Mouse (Mus musculus) hindlimb bud, embryonic 11.5 days (tissue): Measurements from ENCODE around the gene Ptpdc1.

Experiments
- DNase-seq: peaks from one replicate; pipeline ENCODE4 v3.0.0-alpha.2; 2012; ENCODE audit warnings: low read depth, low spot score; ENCODE audit errors: extremely low spot score

Gene Ptpdc1

DNA sequence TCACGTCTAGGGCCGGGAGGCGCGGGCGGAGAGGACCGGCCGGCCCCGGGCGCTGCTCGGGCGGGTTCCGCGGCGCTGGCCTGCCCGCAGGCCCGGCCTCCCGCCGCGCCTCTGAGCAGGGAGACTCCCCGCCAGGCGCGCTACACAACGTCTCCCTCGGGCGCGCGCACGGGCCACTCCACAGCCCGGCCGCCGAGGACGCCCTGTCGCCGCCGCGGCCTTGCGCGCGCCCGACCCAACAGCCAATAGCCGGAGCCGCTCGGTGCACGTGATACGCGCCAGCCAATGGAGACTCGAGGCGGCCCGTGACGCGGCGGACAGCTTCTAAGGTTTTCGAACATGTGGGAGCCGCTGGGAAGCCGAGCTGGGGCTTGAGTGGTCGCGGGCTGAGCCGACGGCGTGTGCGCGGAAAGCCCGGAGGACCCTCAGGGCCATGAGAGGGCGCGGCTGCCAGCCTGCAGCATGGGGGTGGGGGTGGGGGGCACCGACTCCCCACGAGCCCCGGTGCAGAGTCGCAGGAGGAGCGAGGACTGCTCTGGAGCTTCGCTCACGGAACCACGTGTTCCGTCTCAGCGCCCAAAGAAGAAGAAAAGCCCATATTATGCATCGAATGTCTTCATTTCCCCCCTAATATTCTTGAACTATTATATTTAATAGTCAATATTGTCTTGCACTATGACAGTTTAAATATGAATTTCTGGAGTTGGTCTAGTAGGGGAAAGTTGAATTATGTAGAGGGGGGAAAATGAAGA lies at the start of gene Ptpdc1:
Gene Ptpdc1, minus strand, starts transcription at position 232 of the 752 bp plus-strand sequence.
- DNase-seq = peak; percentile 37

DNA sequence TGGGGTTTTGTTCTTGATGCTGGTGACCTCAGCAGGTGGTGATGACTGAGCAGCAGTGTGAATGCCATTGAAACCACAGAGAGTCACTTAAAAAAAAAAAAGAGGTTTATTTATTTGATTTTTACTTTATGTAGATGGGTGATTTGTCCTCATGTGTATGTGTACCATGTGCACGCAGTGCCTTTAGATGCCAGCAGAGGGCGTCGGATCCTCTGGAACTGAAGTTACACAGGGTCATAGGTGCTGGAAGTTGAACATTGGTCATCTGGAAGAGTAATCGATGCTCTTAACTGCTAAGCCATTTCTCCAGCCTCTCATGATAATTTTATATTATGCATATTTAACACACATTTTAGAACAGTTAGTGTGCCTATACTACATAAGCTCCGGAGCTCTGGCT lies 49.1 kb upstream of the Ptpdc1 start:
- no peak for DNase-seq

DNA sequence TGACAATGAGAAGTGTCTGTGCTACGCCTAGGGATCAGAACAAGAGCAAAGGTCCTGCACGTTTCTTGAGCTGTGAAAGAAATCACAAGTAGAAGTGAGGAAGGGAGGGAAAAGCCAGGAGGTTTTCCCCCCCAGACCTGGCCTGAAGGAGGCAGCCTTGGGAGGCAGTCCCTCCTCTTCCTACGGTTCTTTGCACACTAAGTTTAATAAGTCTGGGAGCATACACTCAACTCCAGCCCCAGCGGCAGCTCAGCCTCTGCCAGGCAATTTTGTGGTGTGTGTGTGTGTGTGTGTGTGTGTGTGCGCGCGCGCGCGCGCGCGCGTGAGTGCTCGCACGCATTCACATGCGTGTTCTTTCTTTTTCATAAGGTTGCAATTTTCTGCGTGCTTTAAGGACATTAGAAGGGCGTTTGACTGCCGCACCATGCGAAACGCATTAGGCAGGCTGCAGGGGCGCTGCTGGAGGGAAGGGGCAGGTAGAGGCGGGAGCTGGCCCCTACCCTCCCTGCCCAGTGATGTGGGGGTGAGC lies 46.9 kb upstream of the Ptpdc1 start:
- DNase-seq = no peak

DNA sequence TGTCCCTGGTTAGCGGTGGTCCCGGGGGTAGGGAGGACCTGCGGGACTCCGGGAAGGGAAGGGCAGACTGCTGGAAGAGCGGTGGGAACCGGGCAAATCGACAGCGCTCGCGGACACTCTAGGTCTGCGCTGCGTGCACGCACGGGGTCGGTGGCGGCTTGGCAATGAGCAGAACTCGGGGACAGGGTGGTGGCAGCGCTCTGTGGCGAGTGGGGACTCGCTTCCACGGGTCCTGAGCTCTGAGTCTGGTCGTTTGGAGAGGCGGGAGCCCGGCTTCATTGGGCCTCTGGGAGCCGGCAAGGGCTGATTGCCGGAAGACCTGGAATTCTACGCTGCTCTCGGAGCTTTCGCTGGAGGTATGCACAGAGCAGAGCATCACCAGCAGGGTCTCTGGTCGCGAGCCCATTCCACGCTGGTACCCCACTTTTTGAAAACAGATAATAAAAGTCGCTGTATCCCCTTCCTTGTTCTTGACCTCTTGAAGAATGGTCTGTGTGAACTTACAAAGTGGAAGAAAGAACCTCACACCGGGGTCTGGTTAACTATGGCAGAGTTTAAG lies 43.6 kb upstream of the Ptpdc1 start:
- DNase-seq = no peak

DNA sequence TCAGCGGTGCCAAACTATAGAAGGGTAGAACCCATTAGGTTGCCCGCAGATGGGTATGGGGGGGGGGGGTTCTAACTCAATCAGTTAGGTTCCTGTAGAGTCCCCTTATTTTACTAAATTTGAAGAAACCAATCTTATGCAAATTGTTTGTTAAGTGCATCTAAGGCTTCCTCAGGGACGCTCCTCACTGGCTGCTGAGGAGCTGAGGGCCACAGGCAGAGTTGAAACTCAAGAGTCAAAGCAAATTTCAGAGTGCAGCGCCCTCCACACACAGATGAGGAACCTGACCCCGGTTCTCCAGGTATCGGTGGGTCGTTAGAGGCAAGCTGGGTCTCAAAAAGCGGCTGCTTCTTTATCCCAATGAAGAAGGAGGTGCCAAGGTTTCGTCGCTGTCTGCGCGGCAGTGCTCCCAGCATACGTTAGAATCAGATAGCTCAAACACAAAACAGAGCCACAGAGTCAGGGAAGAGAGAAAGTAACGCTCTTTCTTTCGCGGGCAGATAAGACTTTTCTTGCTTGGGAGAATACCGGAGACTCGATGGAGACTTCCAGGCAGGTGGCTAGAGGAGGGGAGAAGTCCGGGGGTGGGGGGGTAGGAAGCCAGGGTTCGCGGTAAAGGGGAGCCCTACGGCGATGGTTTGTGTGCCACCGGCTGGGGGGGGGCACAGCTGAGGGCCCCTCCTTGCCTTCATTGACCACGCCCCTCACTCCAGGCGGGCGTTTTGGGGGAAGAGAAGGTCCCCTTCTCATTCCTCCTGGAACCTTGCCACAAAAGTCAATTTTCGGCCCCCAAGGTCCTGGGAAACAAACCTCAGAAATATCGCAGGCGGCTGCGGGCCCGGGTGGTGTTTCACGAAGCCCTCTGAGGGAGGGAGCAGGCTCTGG lies 42.9 kb upstream of the Ptpdc1 start:
- no peak for DNase-seq

DNA sequence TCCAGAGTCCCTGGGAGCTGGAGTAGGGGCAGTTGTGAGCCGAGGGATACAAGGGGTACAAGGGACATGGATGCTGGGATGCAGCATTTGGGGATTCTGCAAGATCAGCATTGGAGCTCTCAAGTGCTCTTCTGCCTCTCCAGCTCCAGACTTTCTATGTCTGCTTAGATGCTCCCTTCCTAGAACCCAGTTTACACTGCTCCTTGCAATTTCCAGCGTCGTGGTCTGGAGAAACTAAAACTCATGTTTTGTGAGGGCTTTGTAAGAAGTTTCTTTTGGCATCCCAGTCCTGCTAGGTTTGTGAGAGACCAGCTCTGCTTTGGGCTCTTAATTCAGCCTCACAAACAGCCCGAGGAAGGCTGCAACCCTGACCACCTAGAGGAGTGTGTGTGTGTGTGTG lies 42.0 kb upstream of the Ptpdc1 start:
- no peak for DNase-seq

DNA sequence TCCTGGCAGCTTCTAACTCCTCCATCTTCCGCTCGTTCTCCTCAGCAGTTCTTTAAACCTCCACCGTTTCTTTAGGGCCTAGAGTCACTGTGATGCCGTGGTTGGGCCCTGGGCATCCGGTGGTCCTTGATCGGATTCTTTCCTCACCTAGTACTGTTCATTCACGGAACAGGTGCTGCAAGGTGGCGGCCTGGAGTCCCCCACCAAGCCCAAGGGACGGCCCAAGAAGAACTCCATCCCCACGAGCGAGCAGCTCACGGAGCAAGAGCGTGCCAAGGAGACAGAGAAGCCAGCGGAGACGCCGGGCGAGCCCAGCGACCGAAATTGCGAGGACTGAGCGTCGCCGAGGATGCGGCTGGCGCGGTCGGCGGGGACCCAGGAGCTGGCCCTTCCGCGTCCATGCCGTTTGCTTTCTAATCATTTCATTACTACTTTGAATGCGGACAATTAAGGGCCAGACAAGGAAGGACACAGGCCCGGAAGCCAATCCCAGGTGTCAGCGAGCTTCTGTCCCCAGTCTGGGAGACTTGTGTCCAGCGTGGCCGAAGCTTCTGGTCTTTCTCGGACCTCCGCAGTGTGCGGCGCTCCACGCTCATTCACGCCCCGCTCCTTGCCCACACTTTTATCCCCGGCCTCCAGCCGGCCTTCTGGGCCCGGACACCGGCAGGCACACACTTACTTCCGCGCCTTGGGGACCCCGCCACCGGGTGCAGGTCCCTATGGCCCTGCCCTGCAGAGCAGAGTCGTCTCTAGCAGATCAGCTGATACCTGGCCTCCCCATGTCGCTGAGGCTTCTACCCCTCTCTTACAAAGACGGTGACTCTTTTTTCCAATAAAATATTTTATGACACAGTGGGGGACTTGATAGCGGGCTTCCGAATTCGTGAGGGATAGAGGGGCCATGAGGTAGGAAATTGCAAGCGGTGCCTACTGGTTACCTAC lies 40.5 kb upstream of the Ptpdc1 start:
- no peak for DNase-seq

DNA sequence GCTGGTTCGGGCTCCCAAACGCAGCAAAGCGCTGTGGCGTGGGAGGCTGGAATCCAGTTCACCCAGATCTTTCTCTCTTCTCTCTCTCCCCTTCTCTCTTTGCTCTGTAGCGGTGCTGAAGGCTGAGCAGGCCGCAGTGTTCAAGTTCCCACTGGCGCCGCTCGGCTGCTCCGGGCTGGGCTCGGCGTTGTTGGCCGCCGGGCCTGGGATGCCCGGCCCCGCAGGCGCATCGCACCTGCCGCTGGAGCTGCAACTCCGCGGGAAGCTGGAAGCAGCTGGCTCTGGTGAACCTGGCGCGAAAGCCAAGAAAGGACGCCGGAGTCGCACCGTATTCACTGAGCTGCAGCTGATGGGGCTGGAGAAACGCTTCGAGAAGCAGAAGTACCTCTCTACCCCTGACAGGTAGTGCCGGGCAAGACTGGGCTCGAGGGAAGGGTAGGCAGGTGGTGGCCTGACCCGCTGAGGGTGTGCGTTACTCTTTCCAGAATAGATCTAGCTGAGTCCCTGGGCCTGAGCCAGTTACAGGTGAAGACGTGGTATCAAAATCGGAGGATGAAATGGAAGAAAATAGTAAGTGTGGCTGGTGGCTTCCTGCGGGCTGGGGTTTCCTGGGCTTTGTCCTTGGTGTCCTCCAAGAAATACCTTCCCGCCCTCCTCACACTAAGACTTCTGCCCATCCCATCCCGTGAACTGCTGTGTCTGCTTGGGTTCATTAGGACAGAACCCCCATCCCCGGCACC lies 39.6 kb upstream of the Ptpdc1 start:
- no peak for DNase-seq

DNA sequence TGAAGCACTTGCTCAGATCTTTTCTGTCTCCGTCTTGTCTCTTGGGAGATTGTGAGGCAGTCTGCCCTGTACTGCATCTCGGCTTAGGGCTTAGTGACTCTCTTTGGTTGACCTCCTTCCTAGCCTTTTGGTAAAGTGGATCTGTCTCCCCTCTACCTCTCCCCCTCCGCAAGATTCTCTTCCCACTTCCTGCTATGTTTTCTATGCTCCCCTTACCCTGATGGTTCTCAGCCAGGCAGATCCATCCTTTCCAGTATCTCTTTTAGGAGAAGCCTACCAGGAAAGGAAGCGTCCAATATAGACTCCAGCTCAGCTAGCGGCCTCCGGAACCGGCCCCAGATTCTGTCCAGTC lies 38.5 kb upstream of the Ptpdc1 start:
- no peak for DNase-seq

DNA sequence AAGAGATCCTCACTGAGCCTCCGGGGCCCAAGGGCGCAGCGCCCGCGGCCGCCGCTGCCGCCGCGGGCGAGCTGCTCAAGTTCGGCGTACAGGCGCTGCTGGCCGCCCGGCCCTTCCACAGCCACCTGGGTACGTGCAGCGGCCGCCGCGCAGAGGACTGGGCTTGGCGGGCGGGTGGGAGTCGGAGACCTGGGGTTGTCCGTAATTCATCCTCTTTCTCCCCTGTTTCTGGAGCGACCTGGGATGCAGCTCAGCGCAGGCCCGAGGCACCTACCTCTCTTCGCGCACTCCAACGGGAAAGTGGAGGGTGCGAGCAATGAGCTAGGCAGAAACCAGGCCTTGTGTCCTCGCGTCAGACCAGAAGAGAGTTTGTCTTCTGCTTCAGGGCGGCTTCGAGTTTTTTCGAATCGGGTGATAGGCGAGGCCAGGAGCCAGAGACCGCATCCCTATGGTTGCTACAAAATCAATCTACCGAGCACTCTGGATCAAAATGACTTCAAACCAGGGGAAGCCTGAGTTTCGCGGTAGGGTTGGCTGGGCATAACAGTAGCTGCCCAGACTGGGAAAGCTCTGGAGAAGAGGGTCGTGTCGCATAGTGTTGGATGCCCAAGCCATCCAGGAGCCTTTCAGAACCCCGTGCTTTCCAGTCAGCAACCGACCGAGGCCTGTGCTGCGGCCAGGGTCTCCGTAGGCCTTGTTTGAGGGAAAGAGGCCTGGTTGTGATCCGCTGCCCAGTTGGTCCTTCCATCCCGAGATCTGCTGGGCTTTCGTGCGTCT lies 37.9 kb upstream of the Ptpdc1 start:
- no peak for DNase-seq

DNA sequence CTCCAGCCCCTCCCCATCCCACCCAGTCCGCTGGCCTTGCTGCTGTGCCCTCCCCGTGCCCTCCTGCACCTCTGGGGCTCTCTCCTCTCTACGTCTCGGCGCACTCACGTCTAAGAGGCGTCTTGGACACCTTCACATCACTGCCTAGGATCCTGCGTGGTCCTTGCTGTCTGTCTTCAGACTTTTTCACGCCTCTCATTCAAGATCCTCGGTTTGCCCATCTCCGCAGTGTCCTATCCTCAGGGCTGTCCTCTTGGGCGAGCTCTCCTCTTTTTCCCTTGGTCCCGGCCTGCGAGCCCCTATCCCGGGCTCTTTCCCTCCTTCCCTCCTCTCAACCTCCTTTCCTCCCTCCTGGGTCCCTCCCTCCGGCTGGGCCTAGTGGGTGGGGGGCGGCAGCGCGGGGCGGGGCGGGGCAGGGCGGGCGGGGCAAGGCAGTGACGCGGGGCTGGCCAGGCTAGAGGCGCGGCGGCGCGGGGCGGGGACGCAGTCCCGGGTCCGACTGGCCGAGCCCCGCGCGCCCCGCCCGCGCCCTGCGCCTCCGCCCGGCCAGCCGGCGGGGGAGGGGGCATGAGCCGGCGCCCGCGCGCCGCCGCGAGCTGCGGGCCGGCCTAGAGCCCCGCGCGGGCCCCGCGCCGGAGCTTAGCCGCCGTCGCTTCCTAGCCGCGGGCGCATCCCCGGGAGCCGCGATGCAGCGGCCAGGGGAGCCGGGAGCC lies 37.1 kb upstream of the Ptpdc1 start, which contains the start of gene Barx1:
Gene Barx1, plus strand, starts transcription at position 568 of the 713 bp plus-strand sequence.
- no peak for DNase-seq

DNA sequence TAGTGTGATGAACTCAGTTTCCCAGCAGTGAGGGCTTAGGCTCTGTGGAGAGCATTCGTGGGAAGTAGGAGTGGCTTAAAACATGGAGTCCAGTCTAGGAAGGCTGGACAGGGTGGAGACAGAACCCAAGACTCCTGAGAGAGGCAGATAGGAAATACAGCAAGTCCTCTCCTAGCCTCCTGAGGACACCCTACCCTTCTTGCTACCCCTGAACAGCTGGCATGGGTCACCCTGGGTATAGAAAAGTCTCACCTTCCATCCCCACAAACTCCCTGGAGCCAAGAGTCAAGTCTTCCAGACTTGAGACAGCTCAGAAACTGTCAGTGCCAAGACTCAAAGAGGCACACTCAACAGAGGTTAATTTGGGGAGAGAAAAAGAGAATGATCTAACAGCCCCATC lies 36.1 kb upstream of the Ptpdc1 start:
- DNase-seq = no peak

DNA sequence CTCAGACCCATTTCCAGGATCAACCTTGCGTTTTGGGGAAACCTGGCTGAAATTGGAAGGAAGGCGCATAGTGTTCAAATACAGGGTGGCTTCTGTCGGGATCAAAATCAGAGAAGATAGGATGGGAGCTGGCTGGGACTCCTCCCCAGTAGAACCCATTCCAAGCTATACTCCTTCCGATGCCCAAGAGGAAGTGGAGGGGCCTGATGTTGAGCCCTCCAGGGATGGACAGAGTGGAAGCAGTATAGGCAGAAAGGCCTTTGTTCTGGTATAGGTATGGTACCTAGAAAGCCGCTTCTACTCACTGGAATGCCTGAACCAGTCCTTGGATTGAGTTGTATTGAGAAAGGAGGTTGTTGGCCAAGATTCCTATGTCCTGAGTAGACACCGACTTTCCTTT lies 35.3 kb upstream of the Ptpdc1 start:
- no peak for DNase-seq

DNA sequence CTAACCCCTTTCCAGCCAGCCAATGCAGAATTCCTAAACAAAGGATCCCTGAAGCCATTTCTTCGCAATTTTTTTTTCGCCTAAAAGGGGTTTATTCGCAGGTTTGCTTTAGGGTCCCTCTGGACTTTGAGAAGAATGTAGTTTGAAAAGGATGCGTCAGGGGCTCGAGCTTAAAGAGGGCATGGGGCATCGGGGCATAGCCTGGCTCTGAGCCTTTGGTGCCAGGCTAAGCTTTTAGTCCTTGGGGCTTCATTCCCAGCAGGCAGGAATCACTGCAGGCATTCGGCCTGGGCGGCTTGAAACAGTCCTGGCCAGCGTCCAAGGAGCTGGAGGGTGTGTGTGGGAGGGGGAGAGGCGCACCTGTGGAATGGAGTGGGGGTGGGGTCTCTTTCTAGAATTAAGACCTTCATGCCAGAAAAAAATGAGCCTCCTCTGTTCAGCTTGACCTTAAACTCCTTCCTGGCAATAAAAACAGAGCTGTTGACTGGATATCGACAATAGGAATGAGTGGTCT lies 34.8 kb upstream of the Ptpdc1 start:
- DNase-seq = no peak

DNA sequence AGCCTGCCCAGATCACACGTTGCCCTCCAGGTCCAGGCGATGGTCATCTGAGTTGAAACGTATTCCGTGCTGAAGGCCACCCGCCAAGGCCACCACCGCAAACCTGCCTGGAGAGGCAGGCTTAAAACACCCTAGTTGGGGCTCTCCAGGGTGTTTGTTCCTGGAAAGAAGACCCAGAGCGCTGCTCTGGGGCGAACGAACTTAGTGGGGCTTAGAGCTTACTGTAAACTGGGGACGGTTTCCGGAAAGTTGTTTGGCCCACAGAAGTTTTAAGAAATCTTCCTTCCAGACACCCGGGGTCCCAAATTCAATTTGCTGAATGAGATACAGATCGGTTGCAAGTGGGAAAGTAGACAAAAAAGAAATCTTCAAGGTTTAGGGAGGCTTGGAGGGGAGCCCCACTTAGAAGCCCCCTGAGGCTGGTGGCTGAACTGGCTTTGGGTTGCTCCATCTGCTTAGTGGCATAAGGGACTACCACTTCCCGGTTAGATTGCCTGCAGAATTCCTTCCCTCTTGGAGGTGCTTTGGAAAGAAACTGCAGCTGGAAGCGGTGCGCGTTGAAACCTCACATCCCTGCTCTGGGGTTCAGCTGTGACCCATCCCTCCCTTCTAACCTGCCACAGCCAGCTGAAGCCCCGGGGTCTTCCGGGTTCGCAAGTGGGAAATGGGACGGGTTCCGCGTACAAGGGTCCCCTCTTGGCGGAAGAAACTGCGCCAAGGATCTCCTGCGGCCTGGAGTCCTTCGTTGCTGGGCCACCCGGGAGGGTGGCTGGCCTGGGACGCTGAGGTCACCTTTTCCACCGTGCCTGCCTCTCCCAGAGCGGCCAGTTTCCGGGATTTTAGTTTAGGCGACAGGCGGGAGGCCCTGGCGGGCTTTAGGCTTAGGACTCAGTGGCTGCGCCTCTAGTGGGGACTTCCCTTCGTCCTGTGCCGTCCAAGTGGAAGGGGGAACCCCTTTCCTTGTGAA lies 34.1 kb upstream of the Ptpdc1 start:
- DNase-seq = no peak

DNA sequence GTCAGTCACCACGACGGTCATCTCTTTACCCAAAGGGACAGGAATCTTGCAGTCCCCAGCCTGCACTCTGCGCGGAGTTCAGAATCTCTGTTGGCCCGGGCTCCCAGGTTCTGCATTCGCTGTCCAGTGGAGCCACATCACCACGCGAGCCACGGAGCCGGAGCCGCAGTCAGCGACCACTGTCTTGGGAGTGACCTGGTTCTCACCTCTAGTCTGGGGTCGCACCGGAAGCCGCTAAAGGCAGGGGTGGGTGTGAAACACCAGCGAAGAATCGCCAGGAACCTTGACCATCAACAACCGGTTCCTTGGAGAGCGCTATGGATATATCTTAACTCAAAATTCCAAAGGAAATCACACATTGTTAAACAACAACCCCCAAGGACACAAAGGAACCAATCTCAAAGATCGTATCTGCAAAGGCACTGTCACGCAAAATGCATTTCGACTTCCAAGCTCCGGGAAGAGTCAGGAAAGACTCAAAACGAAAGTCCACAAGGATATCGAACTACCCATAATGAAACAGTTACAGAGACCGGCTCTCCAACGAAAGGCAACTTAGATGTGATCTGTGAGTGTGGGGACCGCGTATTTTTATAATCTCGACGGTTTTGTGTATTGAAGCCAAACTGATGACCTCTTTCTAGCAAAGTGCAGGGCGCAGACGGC lies 33.3 kb upstream of the Ptpdc1 start:
- DNase-seq = no peak

DNA sequence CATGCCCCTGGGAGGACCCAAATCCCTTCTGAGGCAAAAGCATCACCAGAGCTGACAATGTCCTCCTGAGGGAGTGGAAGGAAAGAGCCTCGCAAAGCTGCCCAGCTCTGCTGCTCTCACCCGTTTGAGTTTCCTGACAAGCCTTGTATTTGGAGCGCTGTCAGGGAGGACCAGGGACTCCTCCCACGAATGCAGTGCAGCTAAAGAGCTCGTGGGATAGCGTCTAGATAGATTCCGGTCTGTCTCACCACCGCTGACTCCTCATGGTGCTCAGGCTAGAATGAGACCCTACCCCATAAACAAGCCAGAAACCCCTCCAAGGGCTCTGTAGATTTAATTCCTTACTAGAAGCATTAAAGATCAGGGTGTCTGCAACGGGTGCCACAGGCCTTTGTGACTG lies 32.3 kb upstream of the Ptpdc1 start:
- DNase-seq = no peak
